In genomic region chr2:146051334-146051733, GRCm38 (mm10) we compare ENCODE assay signal across 20 mouse cellular contexts.
DNase-seq lines count a peak whose midpoint lies in the region; ATAC-seq and TF ChIP-seq lines count a peak whose summit lies in the region.
"Had no signal": no experiment of that assay in that cellular context is flagged by ENCODE, and none has a peak within 500 bp of the region (broad histone marks: within the 10 kb centered on the region; RNA-seq: fewer than 3 reads in every experiment).

No protein-coding gene starts in this region.

- no peak for TF ChIP-seq POLR2A in brain, embryonic 14.5 days (IDR thresholded peaks at IDR 0.05; ENCODE audit: borderline replicate concordance, extremely low read depth, insufficient read depth, insufficient read length, poor library complexity, severe bottlenecking)

- WGBS in forebrain, embryonic 15.5 days: 57% methylated on average over 4 of the region's 4 CpGs
- 88% methylated on average over 4 of the region's 4 CpGs for WGBS in forebrain, embryonic 10.5 days

- no peak overlapping the region for H3K4me2 ChIP-seq in forebrain, embryonic 15.5 days (replicated peaks)
- H3K4me2 ChIP-seq: embryonic facial prominence, embryonic 12.5 days; heart, embryonic 13.5 days; hindbrain, embryonic 15.5 days had no signal

- ATAC-seq in forebrain, embryonic 15.5 days (replicated peaks): peak; percentile 59
- ATAC-seq: activated CD4-positive, CD25-positive, alpha-beta regulatory T cell, adult 4 months; intestine, postnatal 0 days; Patski had no signal

- H3K27me3 ChIP-seq in forebrain, embryonic 15.5 days: no peaks in the 10 kb centered on the region
- H3K27me3 ChIP-seq in forebrain, embryonic 10.5 days (ENCODE audit: poor library complexity, severe bottlenecking): peaks cover 11% of the 10 kb centered on the region
- H3K27me3 ChIP-seq: CH12.LX; embryonic facial prominence, embryonic 12.5 days; heart, embryonic 13.5 days; hindbrain, embryonic 15.5 days; Patski had no signal

- TF ChIP-seq CTCF in brain, embryonic 14.5 days (IDR thresholded peaks at IDR 0.05; ENCODE audit: borderline replicate concordance, extremely low read depth, insufficient read depth, insufficient read length): no peak

- no peaks in the 10 kb centered on the region for H3K36me3 ChIP-seq in forebrain, embryonic 15.5 days
- no peaks in the 10 kb centered on the region for H3K36me3 ChIP-seq in forebrain, embryonic 10.5 days (replicated peaks)
- H3K36me3 ChIP-seq: embryonic facial prominence, embryonic 12.5 days; heart, embryonic 13.5 days; hindbrain, embryonic 15.5 days had no signal

- no peak overlapping the region for H3K9ac ChIP-seq in forebrain, embryonic 15.5 days (replicated peaks)
- H3K9ac ChIP-seq: embryonic facial prominence, embryonic 12.5 days; heart, embryonic 13.5 days; hindbrain, embryonic 15.5 days had no signal

- no peak overlapping the region for H3K4me3 ChIP-seq in forebrain, embryonic 15.5 days
- no peak overlapping the region for H3K4me3 ChIP-seq in forebrain, embryonic 10.5 days
- H3K4me3 ChIP-seq: embryonic facial prominence, embryonic 12.5 days; heart, embryonic 13.5 days; hindbrain, embryonic 15.5 days had no signal

- no peak overlapping the region for H3K27ac ChIP-seq in forebrain, embryonic 15.5 days (replicated peaks)
- no peak overlapping the region for H3K27ac ChIP-seq in forebrain, embryonic 10.5 days
- H3K27ac ChIP-seq: embryonic facial prominence, embryonic 12.5 days; heart, embryonic 13.5 days; hindbrain, embryonic 15.5 days had no signal

- DNase-seq in forebrain, embryonic 10.5 days (ENCODE audit: extremely low spot score, low spot score): no peak
- DNase-seq in layer of hippocampus, adult 18-20 months (ENCODE audit: low spot score in 2 of 2): peak; percentile 17 to 44
- no peak for DNase-seq in layer of hippocampus, postnatal 25 days (ENCODE audit: extremely low spot score in 1 of 2, low spot score in 1 of 2)
- peak; percentile 61 for DNase-seq in brain, embryonic 14.5 days (ENCODE audit: low read depth)
- DNase-seq in layer of hippocampus, adult 9-11 months: peak; percentile 31
- no peak for DNase-seq in embryo, embryonic 10.5 days (ENCODE audit: low spot score)
- DNase-seq: adrenal gland, postnatal 14 days; cerebellum, adult 11 months; cerebellum, adult 8-10 months; cerebellum, postnatal 14 days; gastrocnemius, postnatal 14 days; heart, postnatal 36 days had no signal

- peaks cover 13% of the 10 kb centered on the region for H3K4me1 ChIP-seq in forebrain, embryonic 15.5 days
- H3K4me1 ChIP-seq in forebrain, embryonic 10.5 days: peaks cover 20% of the 10 kb centered on the region; the same call in 1 of the 2 replicates
- H3K4me1 ChIP-seq: embryonic facial prominence, embryonic 12.5 days; hindbrain, embryonic 15.5 days had no signal

- no peaks in the 10 kb centered on the region for H3K9me3 ChIP-seq in forebrain, embryonic 15.5 days
- H3K9me3 ChIP-seq in forebrain, embryonic 10.5 days: no peaks in the 10 kb centered on the region
- H3K9me3 ChIP-seq: embryonic facial prominence, embryonic 12.5 days; heart, embryonic 13.5 days; hindbrain, embryonic 15.5 days had no signal

Comparison
In these comparisons a context has a peak if more than half of its experiments do, and no peak if none do; other contexts are left out.
1. DNase-seq: peak in layer of hippocampus, adult 18-20 months (2 of 2), brain, embryonic 14.5 days (single experiment) and layer of hippocampus, adult 9-11 months (single experiment); none in forebrain, embryonic 10.5 days (single experiment), layer of hippocampus, postnatal 25 days (0 of 2) and embryo, embryonic 10.5 days (single experiment).